Comparison of ENCODE assay signal across 10 mouse cellular contexts in the genomic region with DNA sequence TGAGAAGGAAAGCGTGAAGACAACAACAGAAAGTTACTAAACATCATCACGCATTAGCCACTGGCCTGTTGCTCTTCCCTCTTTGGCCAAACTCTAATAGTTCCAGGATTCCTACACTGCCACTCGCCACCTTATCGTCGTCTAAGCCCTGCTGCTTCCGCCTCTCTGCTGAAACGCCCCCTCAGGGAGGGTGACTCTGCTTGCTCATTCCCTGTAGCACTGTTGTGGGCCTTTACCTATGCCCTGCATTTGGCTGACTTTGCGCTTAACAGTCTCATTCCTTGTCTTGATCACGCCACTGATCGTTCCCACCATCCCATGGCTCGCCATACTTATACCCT. TPM values are rescaled to one million over a fixed set of nuclear protein-coding genes. Genes with fewer than 3 reads are reported as not detected.
DNase-seq lines count a peak whose midpoint lies in the region; ATAC-seq and TF ChIP-seq lines count a peak whose summit lies in the region.
"Had no signal": no experiment of that assay in that cellular context is flagged by ENCODE, and none has a peak within 500 bp of the region (broad histone marks: within the 10 kb centered on the region; RNA-seq: fewer than 3 reads in every experiment).

No protein-coding gene starts in this region.

- 70% methylated on average over 11 of the region's 11 CpGs for WGBS in forebrain, embryonic 15.5 days
- 71% methylated on average over 11 of the region's 11 CpGs for WGBS in forebrain, embryonic 12.5 days
- 71% methylated on average over 11 of the region's 11 CpGs for WGBS in lung, embryonic 14.5 days
- 73% methylated on average over 11 of the region's 11 CpGs for WGBS in limb, embryonic 13.5 days
- 66% methylated on average over 11 of the region's 11 CpGs for WGBS in neural tube, embryonic 15.5 days

- no peak for DNase-seq in lung, embryonic 14.5 days
- DNase-seq in lung, postnatal 25 days (ENCODE audit: low spot score): no peak
- DNase-seq in adrenal gland, postnatal 4 days (ENCODE audit: low spot score in 2 of 2): no peak
- DNase-seq: B cell, adult 2 months; cerebellum, postnatal 36 days had no signal

- TF ChIP-seq CTCF in lung, embryonic 14.5 days (IDR thresholded peaks at IDR 0.05; ENCODE audit: low read depth): no peak

- H3K36me3 ChIP-seq in forebrain, embryonic 15.5 days: no peaks in the 10 kb centered on the region
- no peaks in the 10 kb centered on the region for H3K36me3 ChIP-seq in forebrain, embryonic 12.5 days (replicated peaks)
- H3K36me3 ChIP-seq in lung, embryonic 14.5 days (ENCODE audit: insufficient read depth): no peaks in the 10 kb centered on the region
- H3K36me3 ChIP-seq in limb, embryonic 13.5 days: no peaks in the 10 kb centered on the region
- no peaks in the 10 kb centered on the region for H3K36me3 ChIP-seq in neural tube, embryonic 15.5 days

- no peaks in the 10 kb centered on the region for H3K9me3 ChIP-seq in forebrain, embryonic 15.5 days
- H3K9me3 ChIP-seq in forebrain, embryonic 12.5 days: no peaks in the 10 kb centered on the region
- no peaks in the 10 kb centered on the region for H3K9me3 ChIP-seq in lung, embryonic 14.5 days (ENCODE audit: low read depth, low read length)
- no peaks in the 10 kb centered on the region for H3K9me3 ChIP-seq in limb, embryonic 13.5 days
- no peaks in the 10 kb centered on the region for H3K9me3 ChIP-seq in neural tube, embryonic 15.5 days (replicated peaks)

- H3K27me3 ChIP-seq in forebrain, embryonic 15.5 days: no peaks in the 10 kb centered on the region
- no peaks in the 10 kb centered on the region; the same call in 1 of the 2 replicates for H3K27me3 ChIP-seq in forebrain, embryonic 12.5 days
- no peaks in the 10 kb centered on the region for H3K27me3 ChIP-seq in lung, embryonic 14.5 days (ENCODE audit: insufficient read depth, low read length)
- peaks cover 3% of the 10 kb centered on the region; the same call in 1 of the 2 replicates for H3K27me3 ChIP-seq in limb, embryonic 13.5 days
- no peaks in the 10 kb centered on the region for H3K27me3 ChIP-seq in neural tube, embryonic 15.5 days (replicated peaks)

- ATAC-seq in forebrain, embryonic 15.5 days (replicated peaks): no peak
- no peak for ATAC-seq in forebrain, embryonic 12.5 days (ENCODE audit: low FRiP score)
- no peak for ATAC-seq in lung, embryonic 14.5 days (ENCODE audit: insufficient read depth)
- no peak for ATAC-seq in limb, embryonic 13.5 days (ENCODE audit: low FRiP score, low read depth)
- ATAC-seq in neural tube, embryonic 15.5 days (ENCODE audit: low FRiP score): no peak
- ATAC-seq in erythroblast, adult 5-6 weeks (replicated peaks; ENCODE audit: low FRiP score, poor library complexity, severe bottlenecking): no peak

- no peak overlapping the region for H3K4me3 ChIP-seq in forebrain, embryonic 15.5 days
- no peak overlapping the region for H3K4me3 ChIP-seq in forebrain, embryonic 12.5 days (replicated peaks)
- H3K4me3 ChIP-seq in lung, embryonic 14.5 days (ENCODE audit: low read depth, low read length): no peak overlapping the region
- 0 out of 2 replicates have a peak overlapping the region, but pooled peaks have one; percentile 61 for H3K4me3 ChIP-seq in limb, embryonic 13.5 days
- no peak overlapping the region for H3K4me3 ChIP-seq in neural tube, embryonic 15.5 days (replicated peaks)

- 0 out of 2 replicates have a peak overlapping the region, but pooled peaks have one; percentile 6 for H3K4me2 ChIP-seq in forebrain, embryonic 15.5 days (replicated peaks)
- H3K4me2 ChIP-seq in forebrain, embryonic 12.5 days: no peak overlapping the region
- peak overlapping the region; percentile 92 for H3K4me2 ChIP-seq in lung, embryonic 14.5 days
- peak overlapping the region; percentile 95 for H3K4me2 ChIP-seq in limb, embryonic 13.5 days (replicated peaks)
- H3K4me2 ChIP-seq in neural tube, embryonic 15.5 days: peak overlapping the region; percentile 93

- peaks cover 13% of the 10 kb centered on the region; the same call in 1 of the 2 replicates for H3K4me1 ChIP-seq in forebrain, embryonic 15.5 days
- peaks cover 11% of the 10 kb centered on the region for H3K4me1 ChIP-seq in forebrain, embryonic 12.5 days
- peaks cover 7% of the 10 kb centered on the region for H3K4me1 ChIP-seq in lung, embryonic 14.5 days (ENCODE audit: insufficient read depth)
- peaks cover 28% of the 10 kb centered on the region for H3K4me1 ChIP-seq in limb, embryonic 13.5 days
- H3K4me1 ChIP-seq in neural tube, embryonic 15.5 days: peaks cover 15% of the 10 kb centered on the region

- no peak overlapping the region for H3K9ac ChIP-seq in forebrain, embryonic 15.5 days (replicated peaks)
- H3K9ac ChIP-seq in forebrain, embryonic 12.5 days: no peak overlapping the region
- H3K9ac ChIP-seq in lung, embryonic 14.5 days: no peak overlapping the region
- H3K9ac ChIP-seq in limb, embryonic 13.5 days: no peak overlapping the region
- no peak overlapping the region for H3K9ac ChIP-seq in neural tube, embryonic 15.5 days (replicated peaks)

- H3K27ac ChIP-seq in forebrain, embryonic 15.5 days (replicated peaks): no peak overlapping the region
- H3K27ac ChIP-seq in forebrain, embryonic 12.5 days: no peak overlapping the region
- 0 out of 2 replicates have a peak overlapping the region, but pooled peaks have one; percentile 31 for H3K27ac ChIP-seq in lung, embryonic 14.5 days (ENCODE audit: low read depth)
- H3K27ac ChIP-seq in limb, embryonic 13.5 days: no peak overlapping the region
- H3K27ac ChIP-seq in neural tube, embryonic 15.5 days (replicated peaks): 0 out of 2 replicates have a peak overlapping the region, but pooled peaks have one; percentile 3

RNA-seq across cellular contexts. Expression of a gene that starts 1.6 kb away (rescaled TPM):
- 19.2 and 22.3 TPM in 2 replicates for polyA plus RNA-seq in forebrain, embryonic 15.5 days (2015; fragmentation: Nextera tagmentation; extraction: Ambion mirVana)
- 54.3 and 57.3 TPM in 2 replicates for polyA plus RNA-seq in forebrain, embryonic 12.5 days (2016; fragmentation: Nextera tagmentation; extraction: Ambion mirVana)
- polyA plus RNA-seq in lung, embryonic 14.5 days (2014; fragmentation: Nextera tagmentation; extraction: Ambion mirVana): 39.0 and 41.6 TPM in 2 replicates
- polyA plus RNA-seq in limb, embryonic 13.5 days (2015; fragmentation: Nextera tagmentation; extraction: Ambion mirVana): 36.1 and 36.8 TPM in 2 replicates
- 13.1 and 17.3 TPM in 2 replicates for polyA plus RNA-seq in neural tube, embryonic 15.5 days (2015; fragmentation: Nextera tagmentation; extraction: Ambion mirVana)
- 1.3 and 2.1 TPM in 2 replicates for total RNA-seq in erythroblast, adult 5-6 weeks (2015; ENCODE audit: low replicate concordance)
- 1.7 and 1.9 TPM in 2 replicates for total RNA-seq in erythroblast, adult 5-6 weeks (2017; ENCODE audit: low replicate concordance)
- 10 to 100 TPM; 11.1 to 11.6 TPM for total RNA-seq in adrenal gland, postnatal 4 days (2021)

RNA-seq across cellular contexts. Expression of a gene that starts 2.0 kb away (rescaled TPM):
- 36.0 and 42.3 TPM in 2 replicates for polyA plus RNA-seq in forebrain, embryonic 15.5 days (2015; fragmentation: Nextera tagmentation; extraction: Ambion mirVana)
- polyA plus RNA-seq in forebrain, embryonic 12.5 days (2016; fragmentation: Nextera tagmentation; extraction: Ambion mirVana): 32.6 and 36.5 TPM in 2 replicates
- polyA plus RNA-seq in lung, embryonic 14.5 days (2014; fragmentation: Nextera tagmentation; extraction: Ambion mirVana): 52.9 and 60.4 TPM in 2 replicates
- 58.9 and 61.5 TPM in 2 replicates for polyA plus RNA-seq in limb, embryonic 13.5 days (2015; fragmentation: Nextera tagmentation; extraction: Ambion mirVana)
- polyA plus RNA-seq in neural tube, embryonic 15.5 days (2015; fragmentation: Nextera tagmentation; extraction: Ambion mirVana): 91.9 and 96.9 TPM in 2 replicates
- total RNA-seq in erythroblast, adult 5-6 weeks (2015; ENCODE audit: low replicate concordance): 3.3 and 4.0 TPM in 2 replicates
- total RNA-seq in erythroblast, adult 5-6 weeks (2017; ENCODE audit: low replicate concordance): 2.1 and 6.6 TPM in 2 replicates
- total RNA-seq in adrenal gland, postnatal 4 days (2021): 10 to 100 TPM; 86.5 to 99.5 TPM

Comparison
In these comparisons a context has a peak if more than half of its experiments do, and no peak if none do; other contexts are left out.
1. H3K27ac ChIP-seq: peak in lung, embryonic 14.5 days (single experiment) and neural tube, embryonic 15.5 days (single experiment); none in forebrain, embryonic 15.5 days (single experiment), forebrain, embryonic 12.5 days (single experiment) and limb, embryonic 13.5 days (single experiment).